Mouse (Mus musculus) embryonic facial prominence, embryonic 14.5 days (tissue): ENCODE measurements around the gene Cacng3. TPM values are rescaled to one million over a fixed set of nuclear protein-coding genes. Genes with fewer than 3 reads are reported as not detected.
A peak's percentile ranks its signal among the peaks of the same experiment; 100 is the strongest.

Experiments used
- ATAC-seq: fragments of 200-750 bp; cut with Nextera tagmentation; 2 replicates; pipeline ENCODE4 v1.8.0; 2017; ENCODE audit warnings: low read depth, moderate number of reproducible peaks, moderate TSS enrichment
- DNase-seq: peaks from one replicate; pipeline ENCODE4 v3.0.0-alpha.2; 2015; ENCODE audit warnings: low spot score
- H3K27ac ChIP-seq: fragments of 300-500 bp; sonication (generic); replicated peaks from 2 replicates; pipeline ENCODE4 v1.5.1; 2014; ENCODE audit warnings: low read depth, mild to moderate bottlenecking, low read length, moderate library complexity
- H3K27me3 ChIP-seq: fragments of 300-500 bp; sonication (generic); replicated peaks from 2 replicates; pipeline ENCODE4 v1.6.1; 2014; ENCODE audit warnings: low read length; ENCODE audit not compliant: control insufficient read depth, insufficient read depth
- H3K36me3 ChIP-seq: fragments of 300-500 bp; sonication (generic); 2 replicates; pipeline ENCODE4 v1.6.1; 2014; ENCODE audit warnings: low read length, mixed read lengths; ENCODE audit not compliant: control insufficient read depth, insufficient read depth
- H3K4me1 ChIP-seq: fragments of 300-500 bp; sonication (generic); 2 replicates; pipeline ENCODE4 v1.6.1; 2014; ENCODE audit warnings: antibody characterized with exemption, low read length; ENCODE audit not compliant: control insufficient read depth, insufficient read depth
- H3K4me2 ChIP-seq: fragments of 300-500 bp; sonication (generic); 2 replicates; pipeline ENCODE4 v1.6.1; 2014; ENCODE audit warnings: low read depth, mild to moderate bottlenecking, low read length, moderate library complexity, mixed read lengths
- H3K4me3 ChIP-seq: fragments of 300-500 bp; sonication (generic); 2 replicates; pipeline ENCODE4 v1.5.1; 2014; ENCODE audit warnings: low read depth, mild to moderate bottlenecking, low read length
- H3K9ac ChIP-seq: fragments of 300-500 bp; sonication (generic); 2 replicates; pipeline ENCODE4 v1.6.1; 2014; ENCODE audit warnings: low read depth, mild to moderate bottlenecking, low read length, moderate library complexity, mixed read lengths
- H3K9me3 ChIP-seq: fragments of 300-500 bp; sonication (generic); 2 replicates; pipeline ENCODE4 v1.6.1; 2016; ENCODE audit warnings: low read length; ENCODE audit not compliant: control insufficient read depth
- WGBS: fragments of 180-500 bp; shearing (Covaris S2); extraction: QIAGEN DNeasy Blood & Tissue Kit; methylation state at CpG from one replicate; pipeline ENCODE4 v1.1.7; 2014; 5-methylcytosine and 5-hydroxymethylcytosine counted together
- polyA plus RNA-seq: library from polyadenylated mRNA; unstranded; fragments of >200 nt; fragmentation: Nextera tagmentation; extraction: Ambion mirVana; gene quantifications from 2 replicates; pipeline ENCODE4 v1.2.1, GENCODE M21; 2014

Cacng3 gene
- polyA plus RNA-seq, 1 experiment from 2014 or later, result 0.33 TPM

DNA sequence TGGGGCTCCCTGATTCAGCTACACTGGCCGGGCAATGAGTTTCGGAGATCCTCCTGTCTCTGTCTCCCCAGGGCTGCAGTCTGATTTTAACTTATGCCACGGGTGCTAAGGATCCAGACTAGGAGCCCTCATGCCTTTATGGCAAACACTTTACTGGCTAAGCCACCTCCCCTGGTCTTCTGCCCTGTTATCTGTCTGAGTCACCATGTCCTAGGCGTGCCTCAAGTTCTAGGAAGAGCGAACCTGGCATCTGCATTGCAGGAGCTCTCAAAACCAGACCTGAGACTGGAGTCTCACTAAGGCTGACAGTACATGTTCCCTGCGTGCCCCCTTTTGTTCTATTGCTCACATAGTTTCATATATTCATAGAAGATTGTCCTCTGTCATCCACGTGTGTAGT is 119.6 kb downstream of the Cacng3 start:
- Histone ChIP-seq H3K4me1 (no peaks in the 10 kb centered on the region), H3K9ac (no peak overlapping the region), H3K27me3 (no peaks in the 10 kb centered on the region), H3K4me3 (no peak overlapping the region), H3K36me3 (no peaks in the 10 kb centered on the region), H3K9me3 (no peaks in the 10 kb centered on the region), H3K4me2 (no peak overlapping the region), H3K27ac (no peak overlapping the region)
- ATAC-seq (no peak), DNase-seq (no peak)
- 88% methylated on average over 7 of the region's 7 CpGs for WGBS

DNA sequence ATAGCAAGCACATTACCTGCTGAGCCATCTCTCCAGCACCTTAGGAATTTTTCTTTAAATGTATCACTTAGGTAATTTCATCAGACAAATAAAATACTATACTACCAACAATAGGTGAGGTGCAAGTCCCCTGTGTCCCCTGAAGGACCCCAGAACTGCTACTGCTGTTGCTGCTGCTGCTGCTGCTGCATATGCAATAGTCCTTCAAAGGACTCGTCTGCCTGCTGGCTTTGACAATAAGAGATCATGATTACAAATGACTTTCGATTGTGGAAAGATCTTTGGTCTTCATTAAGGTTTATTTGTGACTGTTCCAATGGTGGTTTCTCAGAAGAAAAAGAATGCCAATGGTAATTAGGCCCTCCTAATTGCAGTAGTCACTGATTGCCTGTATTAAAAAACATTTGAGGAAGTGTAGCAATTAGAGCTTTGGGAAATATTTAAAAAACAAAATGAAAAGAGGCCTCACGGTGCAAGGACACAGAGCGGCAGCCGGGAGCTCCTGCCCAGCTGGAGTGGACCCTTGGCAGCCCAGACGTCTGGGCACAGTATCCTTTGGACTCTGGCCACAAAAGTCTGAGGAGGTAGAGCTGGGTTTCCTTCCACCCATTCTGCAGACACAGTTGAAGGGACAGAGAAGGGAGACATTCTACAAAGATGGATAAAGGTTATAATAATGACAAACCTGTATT is 123.5 kb downstream of the Cacng3 start:
- Histone ChIP-seq H3K9me3 (no peaks in the 10 kb centered on the region), H3K4me2 (no peak overlapping the region), H3K4me1 (no peaks in the 10 kb centered on the region), H3K9ac (no peak overlapping the region), H3K36me3 (no peaks in the 10 kb centered on the region), H3K27ac (no peak overlapping the region), H3K4me3 (no peak overlapping the region), H3K27me3 (no peaks in the 10 kb centered on the region)
- WGBS, result 43% methylated on average over 6 of the region's 6 CpGs
- DNase-seq (no peak), ATAC-seq (no peak)

DNA sequence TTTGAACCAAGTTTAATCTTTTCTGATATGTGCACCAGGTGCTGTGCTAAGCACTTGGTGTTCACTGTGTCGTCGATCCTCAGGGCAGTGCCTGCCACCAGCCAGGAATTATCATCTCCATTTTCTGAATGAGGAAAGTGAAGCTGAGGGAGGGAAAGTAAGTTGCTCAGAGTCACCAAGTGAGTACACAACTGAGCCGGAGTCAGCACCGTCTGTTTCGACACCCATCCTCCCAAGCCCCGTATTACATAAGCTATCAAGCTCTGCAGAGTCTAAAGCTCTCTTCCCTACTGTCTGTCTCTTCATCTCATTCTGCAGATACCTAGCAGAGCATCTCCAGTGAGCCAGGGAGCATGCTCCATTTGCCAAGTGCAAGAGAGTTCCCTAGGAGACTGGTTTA is 124.8 kb downstream of the Cacng3 start:
- DNase-seq (no peak), ATAC-seq (no peak)
- H3K36me3 ChIP-seq, result no peaks in the 10 kb centered on the region
- no peak overlapping the region for H3K27ac ChIP-seq
- no peaks in the 10 kb centered on the region for H3K27me3 ChIP-seq
- H3K4me3 ChIP-seq, result no peak overlapping the region
- 88% methylated on average over 6 of the region's 6 CpGs for WGBS
- no peaks in the 10 kb centered on the region for H3K4me1 ChIP-seq
- H3K9ac ChIP-seq, result no peak overlapping the region
- H3K9me3 ChIP-seq, result no peaks in the 10 kb centered on the region
- H3K4me2 ChIP-seq, result no peak overlapping the region

DNA sequence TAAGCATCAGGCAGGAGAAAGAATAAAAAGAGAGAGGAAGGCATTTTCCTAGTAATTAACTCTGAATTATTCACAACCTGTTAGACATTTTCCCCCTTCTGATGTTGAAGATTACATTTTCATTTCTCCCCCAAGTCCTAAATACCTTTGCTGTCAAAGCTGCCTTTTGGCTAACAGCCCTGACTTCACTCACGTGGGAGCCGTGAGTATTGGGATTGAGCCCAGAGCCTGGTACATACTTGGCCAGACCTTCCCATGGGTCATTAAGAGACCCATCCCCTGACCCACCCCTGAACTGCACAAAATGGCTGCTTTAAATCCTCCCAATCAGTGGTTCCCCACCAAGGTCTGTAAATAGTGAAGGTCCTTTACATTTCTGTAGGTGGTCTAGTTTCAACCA is 130.5 kb downstream of the Cacng3 start:
- no peak for ATAC-seq
- Histone ChIP-seq H3K4me3 (no peak overlapping the region), H3K27me3 (no peaks in the 10 kb centered on the region), H3K4me1 (no peaks in the 10 kb centered on the region; the same call in 1 of the 2 replicates), H3K9me3 (peaks cover 4% of the 10 kb centered on the region; the same call in 1 of the 2 replicates), H3K9ac (no peak overlapping the region), H3K27ac (no peak overlapping the region), H3K36me3 (no peaks in the 10 kb centered on the region), H3K4me2 (no peak overlapping the region)
- WGBS, result 45% methylated on average over 2 of the region's 2 CpGs
- DNase-seq, result no peak

DNA sequence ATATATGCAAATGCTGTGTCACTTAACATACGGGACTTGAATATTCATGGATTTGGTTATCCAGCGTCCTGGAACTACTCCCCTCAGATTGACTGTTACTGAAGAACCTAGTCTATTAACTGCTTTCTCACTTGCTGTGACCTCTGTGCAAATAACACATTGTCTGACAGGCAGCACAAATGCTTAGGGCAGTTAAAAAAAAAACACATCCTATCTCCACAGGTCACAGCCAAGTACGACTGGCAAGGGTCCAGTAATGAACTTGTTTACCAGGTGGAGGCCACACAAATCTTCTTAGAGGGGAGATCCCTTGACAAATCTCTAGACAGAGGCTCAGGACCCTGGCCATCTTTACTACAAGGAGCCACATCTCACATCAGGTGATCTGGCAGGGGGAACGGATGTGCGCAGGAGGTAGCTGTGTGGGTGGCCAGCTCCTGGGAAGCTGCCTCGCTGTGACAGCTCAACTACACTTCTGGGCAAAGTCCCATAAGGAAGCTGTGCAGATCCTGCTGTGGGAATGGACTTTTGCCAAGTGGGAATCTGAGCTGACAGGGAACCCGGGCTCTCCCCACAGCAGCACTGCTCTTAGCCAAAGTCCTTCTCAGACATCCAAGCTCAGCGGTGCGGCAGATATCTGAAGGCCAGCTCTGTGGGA is 133.7 kb downstream of the Cacng3 start:
- H3K9ac ChIP-seq, result no peak overlapping the region
- ATAC-seq, result peak; percentile 90
- no peaks in the 10 kb centered on the region; the same call in 1 of the 2 replicates for H3K4me1 ChIP-seq
- H3K4me3 ChIP-seq, result no peak overlapping the region
- no peak overlapping the region for H3K27ac ChIP-seq
- H3K36me3 ChIP-seq, result no peaks in the 10 kb centered on the region
- H3K9me3 ChIP-seq, result peaks cover 4% of the 10 kb centered on the region; the same call in 1 of the 2 replicates
- WGBS, result 54% methylated on average over 9 of the region's 9 CpGs
- H3K27me3 ChIP-seq, result no peaks in the 10 kb centered on the region
- no peak overlapping the region for H3K4me2 ChIP-seq
- peak; percentile 88 for DNase-seq

DNA sequence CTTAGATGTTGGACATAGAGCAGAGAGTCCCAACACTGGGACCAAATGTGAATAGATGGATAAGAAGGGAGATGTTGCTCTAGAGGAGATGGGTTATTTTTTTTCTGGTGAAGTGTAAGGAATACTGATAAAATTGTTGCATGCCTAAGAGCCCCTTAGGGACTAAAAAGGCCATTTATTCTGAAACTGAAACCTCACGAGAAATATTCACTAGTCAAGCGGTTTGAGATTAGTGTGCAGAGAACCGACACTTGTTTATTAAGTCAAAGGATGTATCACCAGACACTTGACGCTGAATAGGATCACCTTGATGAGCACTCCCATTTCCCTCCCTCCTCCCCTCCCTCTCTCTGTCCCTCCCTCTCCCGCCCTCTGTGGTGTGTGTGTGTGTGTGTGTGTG is 136.2 kb downstream of the Cacng3 start:
- H3K9me3 ChIP-seq, result peaks cover 4% of the 10 kb centered on the region; the same call in 1 of the 2 replicates
- no peak overlapping the region for H3K27ac ChIP-seq
- H3K4me2 ChIP-seq, result no peak overlapping the region
- no peaks in the 10 kb centered on the region for H3K36me3 ChIP-seq
- WGBS, result 64% methylated on average over 4 of the region's 5 CpGs
- no peak overlapping the region for H3K9ac ChIP-seq
- H3K4me3 ChIP-seq, result no peak overlapping the region
- DNase-seq (no peak), ATAC-seq (no peak)
- H3K4me1 ChIP-seq, result no peaks in the 10 kb centered on the region; the same call in 1 of the 2 replicates
- H3K27me3 ChIP-seq, result no peaks in the 10 kb centered on the region

DNA sequence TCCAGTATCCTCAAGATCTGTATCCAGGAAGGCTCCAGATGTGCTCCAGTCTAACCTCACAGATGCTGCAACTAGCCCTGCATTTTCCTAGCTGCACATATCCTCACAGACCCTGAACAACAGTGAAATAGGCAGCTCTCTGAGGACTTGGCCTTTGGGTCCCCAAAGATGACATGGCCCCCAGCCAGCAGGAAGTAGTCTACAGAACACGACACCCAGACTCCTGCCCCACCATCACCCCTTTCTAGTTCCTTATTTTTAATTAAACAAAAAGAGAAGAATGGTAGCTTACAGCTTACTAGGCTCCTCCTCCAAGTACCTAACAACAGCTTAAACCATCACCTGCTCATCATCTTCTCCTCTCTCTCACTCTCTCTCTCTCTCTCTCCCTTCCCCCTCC is 143.4 kb downstream of the Cacng3 start:
- Histone ChIP-seq H3K4me2 (no peak overlapping the region), H3K27me3 (no peaks in the 10 kb centered on the region), H3K27ac (no peak overlapping the region), H3K9ac (no peak overlapping the region), H3K36me3 (no peaks in the 10 kb centered on the region), H3K4me1 (no peaks in the 10 kb centered on the region), H3K9me3 (no peaks in the 10 kb centered on the region), H3K4me3 (no peak overlapping the region)
- ATAC-seq (no peak), DNase-seq (no peak)
- 47% methylated on average over 1 of the region's 1 CpGs for WGBS

DNA sequence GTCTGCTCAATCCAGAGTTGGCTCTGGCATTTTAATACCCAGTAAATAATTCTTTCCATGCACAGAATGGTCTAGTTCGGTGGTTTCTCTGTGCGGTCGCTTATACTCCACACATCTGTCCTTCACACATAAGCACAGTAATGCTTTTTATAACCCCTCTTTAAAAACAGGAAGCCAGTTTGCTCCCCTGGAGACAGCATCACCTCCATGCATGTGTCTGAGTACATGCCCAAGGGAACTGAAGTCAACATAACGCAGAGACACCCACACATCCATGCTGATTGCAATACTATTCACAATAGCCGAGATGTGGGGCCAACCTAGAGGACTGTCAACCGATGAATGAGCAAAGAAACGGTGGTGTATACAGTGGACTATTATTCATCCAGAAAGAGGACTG is 147.3 kb downstream of the Cacng3 start:
- no peaks in the 10 kb centered on the region for H3K27me3 ChIP-seq
- no peak for DNase-seq
- no peaks in the 10 kb centered on the region for H3K36me3 ChIP-seq
- no peaks in the 10 kb centered on the region for H3K4me1 ChIP-seq
- no peak for ATAC-seq
- H3K9ac ChIP-seq, result no peak overlapping the region
- no peak overlapping the region for H3K27ac ChIP-seq
- WGBS, result 78% methylated on average over 7 of the region's 7 CpGs
- no peaks in the 10 kb centered on the region for H3K9me3 ChIP-seq
- H3K4me2 ChIP-seq, result no peak overlapping the region
- H3K4me3 ChIP-seq, result no peak overlapping the region
